Mouse (Mus musculus) bone marrow macrophage, adult 2 months (primary cell): ENCODE results near the gene Tox4. TPM values are rescaled to one million over a fixed set of nuclear protein-coding genes. Genes with fewer than 3 reads are reported as not detected.
"Not testable (repeated sequence)": the region's sequence is repeated elsewhere in the genome, so short reads cannot be mapped to it uniquely, and the experiment has no call there.

Experiments
- H3K27ac ChIP-seq: 2 replicates; pipeline ENCODE4 v1.5.1; 2012; ENCODE audit warnings: low read depth, low read length; ENCODE audit not compliant: insufficient read depth
- H3K4me1 ChIP-seq: 2 replicates; pipeline ENCODE4 v1.6.1; 2012; ENCODE audit warnings: low read length; ENCODE audit not compliant: control insufficient read depth, insufficient read depth
- H3K4me3 ChIP-seq: 2 replicates; pipeline ENCODE4 v1.5.1; 2012; ENCODE audit warnings: mild to moderate bottlenecking, low read length, moderate library complexity; ENCODE audit not compliant: insufficient read depth
- CTCF ChIP-seq: IDR thresholded peaks from 2 replicates; pipeline ENCODE4 v1.5.1; 2012; ENCODE audit warnings: low read depth, mild to moderate bottlenecking, low read length, moderate library complexity
- POLR2A ChIP-seq: IDR thresholded peaks from 2 replicates; pipeline ENCODE4 v1.6.1; 2012; ENCODE audit warnings: mild to moderate bottlenecking, low read depth, low read length, borderline replicate concordance
- polyA plus RNA-seq: library from polyadenylated mRNA; stranded (reverse); fragments of >200 nt; gene quantifications from 2 replicates; pipeline ENCODE4 v1.2.4, GENCODE M21; 2012; ENCODE audit not compliant: missing spikeins, insufficient read depth, insufficient read length

Tox4 gene
- polyA plus RNA-seq, 1 experiment = 39.2 TPM

DNA sequence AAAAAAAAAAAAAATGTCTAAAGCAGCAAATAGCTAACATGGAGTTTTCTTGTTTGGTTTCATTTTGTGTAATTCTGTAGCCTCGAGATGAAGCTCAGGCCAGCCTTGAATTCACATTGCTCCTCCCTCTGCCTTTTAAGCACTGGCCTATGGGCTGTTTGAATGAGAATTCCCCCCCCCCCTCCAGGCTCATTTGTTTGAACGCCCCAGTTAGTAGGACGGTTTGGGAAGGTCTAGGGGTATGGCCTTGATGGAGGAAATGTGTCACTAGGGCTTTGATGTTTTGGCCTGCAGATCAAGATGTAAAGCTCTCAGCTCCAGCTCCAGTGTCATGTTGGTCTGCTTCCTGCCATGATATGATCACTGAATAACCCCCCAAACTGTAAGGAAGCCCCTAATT is 6.2 kb upstream of the Tox4 start:
- Histone ChIP-seq H3K27ac (no peak overlapping the region), H3K4me1 (no peaks in the 10 kb centered on the region), H3K4me3 (no peak overlapping the region)
- TF ChIP-seq POLR2A (no peak), CTCF (no peak)

DNA sequence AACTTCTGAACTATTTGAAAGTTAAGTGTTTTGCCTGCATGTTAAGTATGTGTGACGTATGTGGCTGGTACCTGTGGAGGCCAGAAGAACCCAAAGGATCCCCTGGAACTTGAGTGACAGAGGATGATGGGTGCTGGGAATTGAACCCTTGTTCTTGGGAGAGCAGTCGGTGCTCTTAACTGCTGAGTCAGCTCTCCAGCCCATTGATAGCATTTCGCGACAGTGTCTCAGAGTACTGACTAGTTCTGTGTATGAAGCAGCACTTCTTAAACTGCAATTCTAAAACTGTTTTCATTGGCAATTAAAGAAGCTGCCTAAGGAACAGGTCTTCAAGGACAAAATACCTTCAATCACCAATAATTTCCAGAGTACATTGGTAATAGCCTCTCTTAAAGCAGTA is 1.7 kb upstream of the Tox4 start:
- no peak for TF ChIP-seq POLR2A
- H3K4me1 ChIP-seq = peaks cover 8% of the 10 kb centered on the region
- no peak overlapping the region for H3K4me3 ChIP-seq
- H3K27ac ChIP-seq = no peak overlapping the region

DNA sequence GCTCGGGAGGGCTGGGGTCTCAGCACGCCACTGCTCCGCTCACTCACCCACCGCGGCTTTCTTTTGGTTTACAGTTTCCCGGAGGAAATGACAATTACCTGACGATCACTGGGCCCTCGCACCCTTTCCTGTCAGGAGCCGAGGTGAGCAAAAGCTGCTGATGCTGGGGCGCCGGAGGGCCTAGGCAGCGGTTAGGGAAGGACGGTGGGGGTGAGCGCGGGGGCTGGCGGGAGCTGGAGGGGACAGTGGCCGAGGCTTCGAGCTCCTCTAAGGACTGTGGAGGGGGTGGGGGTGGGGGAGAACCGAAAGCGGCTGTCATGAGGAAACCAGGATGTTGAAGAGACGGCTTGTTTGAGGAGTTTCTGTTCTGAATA is 788 bp downstream of the Tox4 start:
- peak overlapping the region; percentile 91 for H3K4me3 ChIP-seq
- peak overlapping the region; percentile 79 for H3K27ac ChIP-seq
- H3K4me1 ChIP-seq = peaks cover 10% of the 10 kb centered on the region
- TF ChIP-seq POLR2A (no peak), CTCF (no peak)

DNA sequence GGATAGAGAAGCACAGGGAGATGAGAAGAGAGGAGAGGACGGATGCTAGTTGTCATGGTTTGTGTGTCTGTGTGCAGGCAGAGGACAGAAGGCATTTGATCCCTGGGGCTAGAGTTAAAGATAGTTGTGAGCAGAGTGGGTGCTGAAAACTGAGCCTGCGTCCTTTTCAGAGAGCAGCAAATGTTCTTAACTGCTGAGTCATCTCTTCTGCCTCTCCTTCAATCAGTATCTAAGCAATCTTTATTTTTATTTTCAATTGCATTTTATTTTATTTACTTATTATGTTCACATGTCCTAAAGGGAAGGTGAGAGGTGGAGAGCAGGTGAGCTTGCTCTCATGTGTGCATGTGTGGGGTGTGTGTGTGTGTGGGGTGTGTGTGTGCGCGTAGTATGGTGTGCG is 4.7 kb downstream of the Tox4 start:
- TF ChIP-seq CTCF = no peak
- no peak for TF ChIP-seq POLR2A
- H3K4me1 ChIP-seq = peaks cover 10% of the 10 kb centered on the region
- no peak overlapping the region for H3K27ac ChIP-seq
- H3K4me3 ChIP-seq = no peak overlapping the region

DNA sequence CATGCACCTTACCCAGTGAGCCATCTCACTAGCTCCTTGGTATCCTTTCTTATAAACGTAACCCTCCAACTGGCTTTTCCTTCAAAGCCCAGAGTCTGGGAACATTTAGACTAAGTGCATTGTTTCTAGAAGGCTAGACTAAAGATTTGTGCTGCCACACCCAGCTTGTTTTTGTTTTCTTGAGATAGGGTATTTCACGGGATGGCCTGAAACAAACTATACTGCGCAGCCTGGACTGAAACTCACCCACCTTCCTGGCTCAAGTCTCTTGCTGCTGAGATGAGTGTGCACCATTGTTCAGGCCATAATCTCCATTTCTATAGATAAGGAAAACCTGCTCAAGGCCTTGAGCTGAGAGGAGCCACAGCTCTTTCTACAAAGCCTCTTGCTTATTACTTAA is 5.2 kb downstream of the Tox4 start:
- Histone ChIP-seq H3K4me3 (no peak overlapping the region), H3K4me1 (peaks cover 10% of the 10 kb centered on the region), H3K27ac (no peak overlapping the region)
- TF ChIP-seq CTCF (no peak), POLR2A (no peak)

DNA sequence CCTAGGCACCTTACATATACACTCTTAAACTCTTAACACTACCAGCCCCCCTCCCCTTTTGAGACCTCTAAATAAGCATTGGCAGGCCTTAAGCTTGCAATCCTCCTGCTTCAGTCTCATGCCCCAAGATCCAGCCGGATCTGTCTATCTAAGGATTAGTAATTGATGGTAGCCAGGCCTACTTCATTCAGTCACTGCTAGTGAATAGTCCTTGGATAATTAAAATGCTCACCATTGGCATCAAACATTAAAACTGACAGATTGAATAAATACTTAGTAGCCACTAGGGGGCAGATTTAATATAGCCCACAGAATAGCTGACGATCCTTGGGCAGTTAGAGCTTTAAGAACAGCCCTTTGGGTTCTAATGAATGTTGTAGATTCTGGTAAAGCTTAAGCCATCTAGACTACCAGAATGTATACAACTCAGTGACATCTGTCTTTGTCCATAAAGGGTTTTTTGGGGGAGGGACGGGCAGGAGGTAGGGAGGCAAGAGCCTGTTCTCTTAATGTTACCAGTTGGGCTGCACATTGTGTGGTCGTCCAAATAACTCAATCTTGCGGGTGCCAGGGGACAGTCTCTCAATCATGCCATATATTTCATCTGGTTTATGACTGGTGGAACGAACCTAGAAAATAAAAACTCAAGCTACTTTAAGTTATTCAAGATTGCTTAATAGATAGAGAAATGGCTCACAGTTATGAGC is 16.8 kb downstream of the Tox4 start:
- no peak overlapping the region for H3K4me3 ChIP-seq
- no peaks in the 10 kb centered on the region for H3K4me1 ChIP-seq
- no peak overlapping the region for H3K27ac ChIP-seq
- TF ChIP-seq POLR2A = no peak

DNA sequence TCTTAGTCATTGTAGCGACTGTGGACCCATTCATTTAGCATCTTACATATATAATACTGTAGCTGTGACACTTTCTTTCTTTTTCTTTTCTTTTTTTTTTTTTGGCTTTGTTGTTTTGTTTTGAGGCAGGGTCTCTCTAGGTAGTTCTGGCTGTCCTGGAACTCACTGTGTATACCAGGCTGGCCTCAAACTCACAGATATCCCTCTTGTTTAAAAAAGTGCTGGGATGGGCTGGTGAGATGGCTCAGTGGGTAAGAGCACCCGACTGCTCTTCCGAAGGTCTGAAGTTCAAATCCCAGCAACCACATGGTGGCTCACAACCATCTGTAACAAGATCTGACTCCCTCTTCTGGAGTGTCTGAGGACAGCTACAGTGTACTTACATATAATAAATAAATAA is 24.6 kb downstream of the Tox4 start:
- H3K4me1 ChIP-seq = peaks cover 15% of the 10 kb centered on the region
- not testable (repeated sequence) for H3K27ac ChIP-seq, H3K4me3 ChIP-seq

DNA sequence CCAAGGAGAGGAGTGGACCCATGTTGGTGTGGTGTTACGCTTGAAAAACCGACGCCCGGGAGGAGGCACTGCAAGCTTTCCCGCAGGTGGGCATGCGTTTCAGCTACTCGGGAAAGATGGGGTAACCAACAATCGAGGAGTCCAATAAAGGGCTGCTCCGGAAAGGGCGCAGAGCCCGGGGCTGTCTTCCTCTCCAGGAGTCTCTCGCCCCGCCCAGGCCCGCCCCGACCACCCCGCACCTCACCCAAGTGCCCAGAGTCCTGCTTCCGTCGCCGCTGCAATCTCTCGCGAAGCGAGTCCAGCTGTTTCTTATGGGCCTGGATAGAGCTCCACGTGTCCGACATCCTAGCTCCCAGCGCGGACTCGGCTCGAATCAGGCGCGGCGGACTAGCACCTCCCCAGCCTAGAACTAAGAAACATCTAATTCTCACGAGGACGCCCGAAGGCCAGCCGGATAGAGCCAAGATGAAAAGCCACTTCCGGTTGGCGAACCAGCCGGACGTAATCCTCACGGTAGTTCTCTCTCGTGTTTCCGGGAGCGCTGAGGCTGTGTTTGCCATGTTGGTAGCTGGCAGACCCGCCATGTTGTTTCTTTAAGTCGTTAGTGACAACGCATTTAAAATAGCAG is 25.8 kb downstream of the Tox4 start, which contains the start of gene Mettl3:
Mettl3 (minus strand) TSS at position 485 of the 628 bp plus-strand sequence.
- Histone ChIP-seq H3K4me1 (peaks cover 15% of the 10 kb centered on the region), H3K4me3 (peak within 1 kb of the TSS; percentile 86), H3K27ac (peak within 1 kb of the TSS; percentile 94)
- TF ChIP-seq POLR2A (no peak), CTCF (no peak)

DNA sequence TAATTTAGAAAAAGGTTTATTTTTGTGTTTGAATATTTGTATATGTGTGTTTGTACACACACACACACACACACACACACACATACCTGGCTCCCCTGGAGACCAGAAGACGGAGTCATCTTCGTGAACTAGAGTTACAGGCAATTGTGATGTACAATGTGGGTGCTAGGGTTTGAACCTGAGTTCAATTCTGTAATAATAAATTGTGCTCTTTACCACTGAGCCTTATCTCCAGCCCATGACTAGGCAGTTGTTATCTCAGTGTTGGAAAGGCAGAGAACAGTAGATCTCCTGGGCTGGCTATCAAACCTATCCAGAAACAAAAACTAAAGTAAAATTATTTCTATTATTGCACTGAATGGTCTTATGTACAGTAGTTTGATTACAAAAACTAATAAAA is 27.2 kb downstream of the Tox4 start:
- Histone ChIP-seq H3K27ac (no peak overlapping the region), H3K4me1 (peaks cover 15% of the 10 kb centered on the region), H3K4me3 (no peak overlapping the region)
- TF ChIP-seq CTCF (no peak), POLR2A (no peak)

DNA sequence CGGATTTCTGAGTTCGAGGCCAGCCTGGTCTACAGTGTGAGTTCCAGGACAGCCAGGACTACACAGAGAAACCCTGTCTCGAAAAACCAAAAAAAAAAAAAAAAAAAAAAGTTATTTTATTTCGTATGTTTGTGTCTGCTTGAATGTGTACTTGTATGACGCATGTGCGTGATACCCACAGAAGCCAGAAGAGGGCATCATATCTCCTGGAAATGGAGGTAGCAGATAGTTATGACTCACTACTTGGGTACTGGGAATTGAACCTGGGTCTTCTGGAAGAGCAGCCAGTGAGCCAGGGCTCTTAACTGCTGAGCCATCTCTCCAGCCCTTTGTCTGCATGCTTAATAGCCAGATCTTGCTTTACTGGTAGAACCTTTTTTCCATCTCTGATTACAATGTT is 31.4 kb downstream of the Tox4 start:
- not testable (repeated sequence) for H3K4me3 ChIP-seq, H3K27ac ChIP-seq
- H3K4me1 ChIP-seq = peaks cover 24% of the 10 kb centered on the region

DNA sequence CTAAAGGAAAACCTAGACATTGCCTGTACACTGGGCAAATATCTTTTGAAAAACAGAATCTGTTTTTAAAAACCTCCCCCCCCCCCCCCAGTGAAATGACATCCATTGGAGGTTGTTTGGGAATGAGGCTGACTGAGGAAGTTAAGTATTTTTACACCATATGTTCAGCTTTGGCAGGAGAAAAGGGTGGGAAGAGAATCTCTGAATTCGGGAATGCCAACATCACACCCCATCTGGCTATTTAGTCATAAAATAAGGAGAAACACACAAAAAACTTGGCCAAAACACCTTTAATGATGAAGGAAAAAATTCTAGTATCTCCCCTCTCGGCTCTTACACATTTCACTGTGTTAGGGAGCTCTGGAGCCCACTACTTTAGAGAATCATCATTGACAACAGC is 32.0 kb downstream of the Tox4 start:
- no peak for TF ChIP-seq CTCF
- TF ChIP-seq POLR2A = no peak
- H3K27ac ChIP-seq = no peak overlapping the region
- H3K4me1 ChIP-seq = peaks cover 25% of the 10 kb centered on the region
- no peak overlapping the region for H3K4me3 ChIP-seq
